Mouse (Mus musculus) c-Kit-positive CD71-negative TER-119-negative erythroid progenitor cells, embryonic 14.5 days (primary cell): ENCODE results near the gene Dapk1.
A peak's percentile ranks its signal among the peaks of the same experiment; 100 is the strongest.

ENCODE experiments used
- DNase-seq: peaks from one replicate; pipeline ENCODE4 v3.0.0-alpha.2; 2013; ENCODE audit warnings: low read depth

Gene Dapk1

GRCm38 (mm10) chr13:60664058-60664457 lies 62.3 kb downstream of the Dapk1 start:
- no peak for DNase-seq

- DNase-seq = no peak
Measured at GRCm38 (mm10) chr13:60664816-60665215, 63.1 kb downstream of the Dapk1 start.

- DNase-seq = no peak
Measured at GRCm38 (mm10) chr13:60665402-60665801, 63.7 kb downstream of the Dapk1 start.

GRCm38 (mm10) chr13:60668036-60668435 lies 66.3 kb downstream of the Dapk1 start:
- DNase-seq = no peak

GRCm38 (mm10) chr13:60670605-60671004 lies 68.9 kb downstream of the Dapk1 start:
- DNase-seq = no peak

- no peak for DNase-seq
Measured at GRCm38 (mm10) chr13:60671235-60671634, 69.5 kb downstream of the Dapk1 start.

- no peak for DNase-seq
Measured at GRCm38 (mm10) chr13:60672287-60672686, 70.5 kb downstream of the Dapk1 start.

GRCm38 (mm10) chr13:60672882-60673675 lies 71.3 kb downstream of the Dapk1 start:
- peak; percentile 34 for DNase-seq

GRCm38 (mm10) chr13:60674301-60674700 lies 72.6 kb downstream of the Dapk1 start:
- no peak for DNase-seq

- no peak for DNase-seq
Measured at GRCm38 (mm10) chr13:60674911-60675310, 73.2 kb downstream of the Dapk1 start.

GRCm38 (mm10) chr13:60675416-60675815 lies 73.7 kb downstream of the Dapk1 start:
- DNase-seq = no peak

- DNase-seq = no peak
Measured at GRCm38 (mm10) chr13:60678912-60679311, 77.2 kb downstream of the Dapk1 start.

GRCm38 (mm10) chr13:60682714-60683695 lies 81.3 kb downstream of the Dapk1 start:
- no peak for DNase-seq

- no peak for DNase-seq
Measured at GRCm38 (mm10) chr13:60684050-60684760, 82.5 kb downstream of the Dapk1 start.

GRCm38 (mm10) chr13:60684806-60685205 lies 83.1 kb downstream of the Dapk1 start:
- no peak for DNase-seq

- DNase-seq = no peak
Measured at GRCm38 (mm10) chr13:60685216-60685615, 83.5 kb downstream of the Dapk1 start.

GRCm38 (mm10) chr13:60686024-60686663 lies 84.4 kb downstream of the Dapk1 start:
- DNase-seq = no peak

- no peak for DNase-seq
Measured at GRCm38 (mm10) chr13:60686967-60687366, 85.2 kb downstream of the Dapk1 start.

GRCm38 (mm10) chr13:60687462-60687861 lies 85.7 kb downstream of the Dapk1 start:
- no peak for DNase-seq

GRCm38 (mm10) chr13:60687891-60688290 lies 86.1 kb downstream of the Dapk1 start:
- no peak for DNase-seq

- DNase-seq = no peak
Measured at GRCm38 (mm10) chr13:60690921-60691320, 89.2 kb downstream of the Dapk1 start.

GRCm38 (mm10) chr13:60691940-60692339 lies 90.2 kb downstream of the Dapk1 start:
- DNase-seq = no peak
